Mouse (Mus musculus) c-Kit-positive CD71-positive TER-119-positive erythroid progenitor cells, embryonic 14.5 days (primary cell): ENCODE results near the gene Dcun1d2.
"Not testable (repeated sequence)": the region's sequence is repeated elsewhere in the genome, so short reads cannot be mapped to it uniquely, and the experiment has no call there.

Source experiments
- DNase-seq: peaks from one replicate; pipeline ENCODE4 v3.0.0-alpha.2; 2013; ENCODE audit warnings: low spot score

The Dcun1d2 gene

GRCm38 (mm10) chr8:13287692-13288623 lies at the start of gene Dcun1d2, which contains the start of gene Tmco3:
TSS of gene Dcun1d2 (minus strand) at chr8:13288131.
TSS of gene Tmco3 (plus strand) at chr8:13288190.
- peak; percentile 94 for DNase-seq

- DNase-seq: no peak
These were observed 49.7 kb upstream of the Dcun1d2 start for GRCm38 (mm10) chr8:13337678-13338077.

GRCm38 (mm10) chr8:13337245-13337644 lies 49.3 kb upstream of the Dcun1d2 start:
- not testable (repeated sequence) for DNase-seq

- no peak for DNase-seq
These were observed 46.7 kb upstream of the Dcun1d2 start for GRCm38 (mm10) chr8:13334671-13335070.

GRCm38 (mm10) chr8:13326598-13326997 lies 38.7 kb upstream of the Dcun1d2 start:
- no peak for DNase-seq

- DNase-seq: no peak
These were observed 28.7 kb upstream of the Dcun1d2 start for GRCm38 (mm10) chr8:13316671-13317070.

- DNase-seq: no peak
These were observed 27.0 kb upstream of the Dcun1d2 start for GRCm38 (mm10) chr8:13314922-13315321.

- DNase-seq: no peak
These were observed 19.0 kb upstream of the Dcun1d2 start for GRCm38 (mm10) chr8:13306916-13307315.

- DNase-seq: peak; percentile 16
These were observed 18.5 kb upstream of the Dcun1d2 start for GRCm38 (mm10) chr8:13306309-13306909.

- DNase-seq: no peak
These were observed 18.0 kb upstream of the Dcun1d2 start for GRCm38 (mm10) chr8:13305884-13306283.

GRCm38 (mm10) chr8:13305459-13305858 lies 17.5 kb upstream of the Dcun1d2 start:
- DNase-seq: no peak

- DNase-seq: no peak
These were observed 13.1 kb upstream of the Dcun1d2 start for GRCm38 (mm10) chr8:13301036-13301435.

GRCm38 (mm10) chr8:13299571-13299970 lies 11.6 kb upstream of the Dcun1d2 start:
- no peak for DNase-seq

- DNase-seq: no peak
These were observed 5.9 kb upstream of the Dcun1d2 start for GRCm38 (mm10) chr8:13293677-13294470.

GRCm38 (mm10) chr8:13292364-13292763 lies 4.4 kb upstream of the Dcun1d2 start:
- peak; percentile 76 for DNase-seq

GRCm38 (mm10) chr8:13288646-13289045 lies 715 bp upstream of the Dcun1d2 start:
- no peak for DNase-seq

GRCm38 (mm10) chr8:13287304-13287691 lies 633 bp downstream of the Dcun1d2 start:
- peak; percentile 83 for DNase-seq

GRCm38 (mm10) chr8:13283200-13283599 lies 4.7 kb downstream of the Dcun1d2 start:
- DNase-seq: no peak

GRCm38 (mm10) chr8:13276941-13277447 lies 10.9 kb downstream of the Dcun1d2 start:
- DNase-seq: no peak

GRCm38 (mm10) chr8:13272834-13273233 lies 15.1 kb downstream of the Dcun1d2 start:
- no peak for DNase-seq

GRCm38 (mm10) chr8:13267566-13267965 lies 20.4 kb downstream of the Dcun1d2 start:
- no peak for DNase-seq

- no peak for DNase-seq
These were observed 24.6 kb downstream of the Dcun1d2 start for GRCm38 (mm10) chr8:13263376-13263775.
